Mouse (Mus musculus): ENCODE data around the gene Zbtb7b. TPM values are rescaled to one million over a fixed set of nuclear protein-coding genes. Genes with fewer than 3 reads are reported as not detected.

The Zbtb7b gene
- polyA plus RNA-seq, 1 experiment, result 18.7 TPM

DNA sequence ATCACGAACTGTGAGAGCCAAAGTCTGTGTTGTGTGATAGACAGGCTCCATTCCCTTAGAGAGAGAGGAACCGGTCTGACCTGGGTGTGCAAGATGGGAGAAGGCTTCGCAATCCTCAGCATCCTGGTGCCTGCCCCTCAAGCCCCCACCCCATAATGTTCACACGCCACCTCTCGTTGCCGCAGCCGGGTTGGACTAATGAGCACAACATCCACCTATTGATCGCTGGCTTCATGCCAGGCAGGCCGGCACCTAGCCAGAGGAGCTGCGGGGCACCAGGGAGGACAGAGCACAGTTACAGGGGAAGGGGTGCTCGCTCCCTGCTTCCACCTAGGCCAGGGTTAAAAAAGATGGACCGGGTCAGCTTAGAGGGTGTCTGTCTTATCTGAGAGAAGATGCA lies 62.1 kb downstream of the Zbtb7b start:
- Histone ChIP-seq H3K4me3 (ENCODE audit: insufficient read depth, low read length) (no peak overlapping the region), H3K4me1 (ENCODE audit: control insufficient read depth, insufficient read depth, low read length) (no peaks in the 10 kb centered on the region), H3K27ac (ENCODE audit: insufficient read depth, low read length) (no peak overlapping the region)
- TF ChIP-seq POLR2A (IDR thresholded peaks at IDR 0.05; ENCODE audit: extremely low read depth, insufficient read depth, low read length) (no peak), CTCF (IDR thresholded peaks at IDR 0.05; ENCODE audit: extremely low read depth, insufficient read depth, low read length) (no peak)

DNA sequence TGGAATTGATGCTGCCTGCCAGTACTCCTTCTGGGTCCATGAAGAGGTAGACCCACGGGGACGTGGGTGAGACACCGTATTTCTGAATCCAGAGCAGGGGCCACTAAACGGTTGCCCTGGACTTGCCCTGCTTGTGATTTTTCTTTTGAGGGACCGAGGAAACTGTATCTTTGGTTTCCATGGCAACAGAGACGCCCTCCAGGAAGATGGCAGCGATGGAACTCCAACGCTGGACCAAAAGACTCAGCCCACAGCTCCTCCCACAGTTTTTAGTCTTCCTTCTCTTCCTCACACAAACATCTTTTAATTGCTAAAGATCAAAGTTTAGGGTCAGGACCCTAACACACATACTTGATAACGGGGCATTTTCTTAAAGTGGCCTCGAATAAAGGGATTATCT lies 62.6 kb downstream of the Zbtb7b start:
- TF ChIP-seq POLR2A (IDR thresholded peaks at IDR 0.05; ENCODE audit: extremely low read depth, insufficient read depth, low read length) (no peak), CTCF (IDR thresholded peaks at IDR 0.05; ENCODE audit: extremely low read depth, insufficient read depth, low read length) (no peak)
- Histone ChIP-seq H3K4me1 (ENCODE audit: control insufficient read depth, insufficient read depth, low read length) (no peaks in the 10 kb centered on the region), H3K27ac (ENCODE audit: insufficient read depth, low read length) (no peak overlapping the region), H3K4me3 (ENCODE audit: insufficient read depth, low read length) (no peak overlapping the region)

DNA sequence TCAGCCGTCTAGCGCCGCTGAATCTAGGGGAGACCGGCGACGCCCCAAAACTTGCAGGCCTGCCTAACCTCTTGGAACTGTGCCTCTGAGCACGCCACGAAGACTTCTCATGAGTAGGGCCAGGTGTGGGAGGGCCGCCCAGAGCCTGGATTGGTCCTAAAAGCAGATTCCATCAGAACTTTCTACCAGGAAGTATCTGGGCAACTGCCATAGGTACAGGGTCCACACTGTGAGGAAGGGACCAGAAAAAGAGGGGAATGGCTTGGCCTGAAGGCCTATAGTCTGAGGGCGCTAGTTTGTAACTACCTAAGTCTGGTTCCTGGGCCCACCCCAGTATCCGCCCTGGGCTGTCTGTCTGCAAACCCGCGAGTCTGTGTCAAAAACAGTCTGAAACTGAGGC lies 63.0 kb downstream of the Zbtb7b start:
- Histone ChIP-seq H3K4me1 (ENCODE audit: control insufficient read depth, insufficient read depth, low read length) (no peaks in the 10 kb centered on the region), H3K4me3 (ENCODE audit: insufficient read depth, low read length) (no peak overlapping the region), H3K27ac (ENCODE audit: insufficient read depth, low read length) (no peak overlapping the region)
- TF ChIP-seq CTCF (IDR thresholded peaks at IDR 0.05; ENCODE audit: extremely low read depth, insufficient read depth, low read length) (no peak), POLR2A (IDR thresholded peaks at IDR 0.05; ENCODE audit: extremely low read depth, insufficient read depth, low read length) (no peak)

DNA sequence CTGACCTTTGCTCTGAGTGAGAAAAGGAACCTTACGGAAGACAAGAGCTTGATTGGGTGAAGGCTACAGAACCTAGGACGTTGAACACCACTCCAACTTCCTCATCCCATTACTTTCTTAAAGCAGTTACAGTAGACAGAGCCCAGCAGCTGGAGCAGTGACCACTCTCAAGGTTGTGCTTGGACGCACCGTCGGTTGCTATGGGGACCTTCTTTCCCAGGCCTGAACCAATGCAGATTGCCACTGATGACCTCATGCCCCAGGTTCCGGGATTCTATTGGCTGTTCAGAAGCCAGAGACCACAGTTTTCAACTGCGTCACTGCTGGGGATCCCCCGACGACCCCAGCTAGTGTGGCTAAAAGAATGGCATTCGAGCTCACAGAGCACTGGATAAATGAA lies 63.6 kb downstream of the Zbtb7b start:
- TF ChIP-seq CTCF (IDR thresholded peaks at IDR 0.05; ENCODE audit: extremely low read depth, insufficient read depth, low read length) (no peak), POLR2A (IDR thresholded peaks at IDR 0.05; ENCODE audit: extremely low read depth, insufficient read depth, low read length) (no peak)
- Histone ChIP-seq H3K4me1 (ENCODE audit: control insufficient read depth, insufficient read depth, low read length) (no peaks in the 10 kb centered on the region), H3K27ac (ENCODE audit: insufficient read depth, low read length) (no peak overlapping the region), H3K4me3 (ENCODE audit: insufficient read depth, low read length) (no peak overlapping the region)

DNA sequence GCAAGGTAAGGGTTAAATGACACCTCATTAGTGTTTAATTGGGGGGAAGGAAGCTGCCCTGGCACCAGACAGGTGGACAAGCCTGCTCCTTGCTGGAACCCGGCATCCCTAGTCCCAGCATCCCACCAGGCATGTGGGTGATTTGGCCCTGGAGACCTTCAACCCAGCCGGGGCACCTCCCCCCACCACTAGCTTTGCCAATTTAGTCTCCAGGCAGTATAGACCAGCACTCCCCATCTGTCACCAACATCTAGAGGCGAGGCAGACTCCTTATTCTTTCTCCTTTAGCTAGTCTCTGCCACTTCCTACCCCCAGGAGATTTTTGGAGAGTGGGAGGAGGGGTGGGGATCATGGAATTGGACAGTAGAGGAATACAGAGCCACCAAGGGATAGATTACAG lies 64.2 kb downstream of the Zbtb7b start:
- H3K27ac ChIP-seq (ENCODE audit: insufficient read depth, low read length), result no peak overlapping the region
- H3K4me3 ChIP-seq (ENCODE audit: insufficient read depth, low read length), result no peak overlapping the region
- no peaks in the 10 kb centered on the region for H3K4me1 ChIP-seq (ENCODE audit: control insufficient read depth, insufficient read depth, low read length)
- no peak for TF ChIP-seq CTCF (IDR thresholded peaks at IDR 0.05; ENCODE audit: extremely low read depth, insufficient read depth, low read length)
- TF ChIP-seq POLR2A (IDR thresholded peaks at IDR 0.05; ENCODE audit: extremely low read depth, insufficient read depth, low read length), result no peak

DNA sequence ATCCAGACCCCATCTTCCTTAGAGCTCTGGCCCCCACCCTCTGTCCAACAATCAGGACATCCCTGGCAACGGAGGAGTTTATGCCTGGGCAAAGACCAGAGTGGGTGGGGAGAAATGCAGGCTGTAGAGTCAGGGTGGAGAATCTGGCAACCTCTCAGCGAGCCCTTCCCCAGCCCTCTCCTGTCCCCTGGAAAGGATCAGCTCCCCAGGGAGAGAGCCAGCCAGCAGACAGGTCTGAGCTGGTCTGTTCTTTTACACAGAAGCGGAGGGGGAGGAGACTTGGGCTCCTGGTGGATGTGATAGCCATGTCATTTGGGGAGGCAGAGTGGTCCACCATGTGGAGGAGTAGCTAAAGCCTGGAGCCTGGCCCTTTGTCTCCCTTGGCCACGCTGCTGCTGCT lies 66.0 kb downstream of the Zbtb7b start:
- no peak overlapping the region for H3K27ac ChIP-seq (ENCODE audit: insufficient read depth, low read length)
- no peak for TF ChIP-seq CTCF (IDR thresholded peaks at IDR 0.05; ENCODE audit: extremely low read depth, insufficient read depth, low read length)
- TF ChIP-seq POLR2A (IDR thresholded peaks at IDR 0.05; ENCODE audit: extremely low read depth, insufficient read depth, low read length), result no peak
- H3K4me1 ChIP-seq (ENCODE audit: control insufficient read depth, insufficient read depth, low read length), result no peaks in the 10 kb centered on the region
- no peak overlapping the region for H3K4me3 ChIP-seq (ENCODE audit: insufficient read depth, low read length)

Other genes with a start within 250 kb of the Zbtb7b start
- 14.2 and 14.5 TPM in 2 replicates for gene Hcn3, start 234.6 kb downstream of the Zbtb7b start, polyA plus RNA-seq (2012; rRNA removed)
- 68.0 and 73.0 TPM in 2 replicates for gene Clk2, start 230.0 kb downstream of the Zbtb7b start, polyA plus RNA-seq (2012; rRNA removed)
- gene Scamp3, start 217.3 kb downstream of the Zbtb7b start, polyA plus RNA-seq (2012; rRNA removed), result 94.5 and 95.7 TPM in 2 replicates
- 84.1 and 86.2 TPM in 2 replicates for gene Fam189b, start 211.6 kb downstream of the Zbtb7b start, polyA plus RNA-seq (2012; rRNA removed)
- gene Gba, start 191.8 kb downstream of the Zbtb7b start, polyA plus RNA-seq (2012; rRNA removed), result 85.1 and 86.1 TPM in 2 replicates
- gene Thbs3, start 179.6 kb downstream of the Zbtb7b start, polyA plus RNA-seq (2012; rRNA removed), result 68.9 and 70.6 TPM in 2 replicates
- 132 and 155 TPM in 2 replicates for gene Mtx1, start 167.7 kb downstream of the Zbtb7b start, polyA plus RNA-seq (2012; rRNA removed)
- 0.88 and 0.95 TPM in 2 replicates for gene Muc1, start 165.7 kb downstream of the Zbtb7b start, polyA plus RNA-seq (2012; rRNA removed)
- gene Krtcap2, start 148.8 kb downstream of the Zbtb7b start, polyA plus RNA-seq (2012; rRNA removed), result 58.2 and 61.9 TPM in 2 replicates
- 87.2 and 91.0 TPM in 2 replicates for gene Trim46, start 148.5 kb downstream of the Zbtb7b start, polyA plus RNA-seq (2012; rRNA removed)
- 150 and 156 TPM in 2 replicates for gene Dpm3, start 135.4 kb downstream of the Zbtb7b start, polyA plus RNA-seq (2012; rRNA removed)
- gene Slc50a1, start 124.2 kb downstream of the Zbtb7b start, polyA plus RNA-seq (2012; rRNA removed), result 106 and 114 TPM in 2 replicates
- gene Efna1, start 113.6 kb downstream of the Zbtb7b start, polyA plus RNA-seq (2012; rRNA removed), result 11.7 and 12.7 TPM in 2 replicates
- 79.9 and 85.1 TPM in 2 replicates for gene Efna3, start 71.8 kb downstream of the Zbtb7b start, polyA plus RNA-seq (2012; rRNA removed)
- 0.59 and 1.1 TPM in 2 replicates for gene Efna4, start 56.7 kb downstream of the Zbtb7b start, polyA plus RNA-seq (2012; rRNA removed)
- gene Adam15, start 44.8 kb downstream of the Zbtb7b start, polyA plus RNA-seq (2012; rRNA removed), result 170 and 178 TPM in 2 replicates
- gene Dcst2, start 32.8 kb downstream of the Zbtb7b start, polyA plus RNA-seq (2012; rRNA removed), result 0.61 and 0.75 TPM in 2 replicates
- 0.06 TPM in 1 of 2 replicates, not detected in the other for gene Dcst1, start 29.5 kb downstream of the Zbtb7b start, polyA plus RNA-seq (2012; rRNA removed)
- 5.1 and 5.9 TPM in 2 replicates for gene Lenep, start 8.0 kb upstream of the Zbtb7b start, polyA plus RNA-seq (2012; rRNA removed)
- 45.4 and 48.7 TPM in 2 replicates for gene Flad1, start 17.1 kb upstream of the Zbtb7b start, polyA plus RNA-seq (2012; rRNA removed)
- gene Cks1b, start 23.6 kb upstream of the Zbtb7b start, polyA plus RNA-seq (2012; rRNA removed), result 5.2 and 5.4 TPM in 2 replicates
- 17.5 and 18.0 TPM in 2 replicates for gene Shc1, start 23.7 kb upstream of the Zbtb7b start, polyA plus RNA-seq (2012; rRNA removed)
- 43.4 and 47.2 TPM in 2 replicates for gene Pygo2, start 35.4 kb upstream of the Zbtb7b start, polyA plus RNA-seq (2012; rRNA removed)
- 38.0 and 39.9 TPM in 2 replicates for gene Pbxip1, start 41.9 kb upstream of the Zbtb7b start, polyA plus RNA-seq (2012; rRNA removed)
- 71.8 and 71.9 TPM in 2 replicates for gene Pmvk, start 59.8 kb upstream of the Zbtb7b start, polyA plus RNA-seq (2012; rRNA removed)
- 9.5 and 10.9 TPM in 2 replicates for gene Kcnn3, start 125.4 kb upstream of the Zbtb7b start, polyA plus RNA-seq (2012; rRNA removed)

All from cortical plate, adult 2 months (tissue).